Mouse (Mus musculus): ENCODE measurements around the gene Prkd1.
"Not testable (repeated sequence)": the region's sequence is repeated elsewhere in the genome, so short reads cannot be mapped to it uniquely, and the experiment has no call there.

Prkd1 gene

DNA sequence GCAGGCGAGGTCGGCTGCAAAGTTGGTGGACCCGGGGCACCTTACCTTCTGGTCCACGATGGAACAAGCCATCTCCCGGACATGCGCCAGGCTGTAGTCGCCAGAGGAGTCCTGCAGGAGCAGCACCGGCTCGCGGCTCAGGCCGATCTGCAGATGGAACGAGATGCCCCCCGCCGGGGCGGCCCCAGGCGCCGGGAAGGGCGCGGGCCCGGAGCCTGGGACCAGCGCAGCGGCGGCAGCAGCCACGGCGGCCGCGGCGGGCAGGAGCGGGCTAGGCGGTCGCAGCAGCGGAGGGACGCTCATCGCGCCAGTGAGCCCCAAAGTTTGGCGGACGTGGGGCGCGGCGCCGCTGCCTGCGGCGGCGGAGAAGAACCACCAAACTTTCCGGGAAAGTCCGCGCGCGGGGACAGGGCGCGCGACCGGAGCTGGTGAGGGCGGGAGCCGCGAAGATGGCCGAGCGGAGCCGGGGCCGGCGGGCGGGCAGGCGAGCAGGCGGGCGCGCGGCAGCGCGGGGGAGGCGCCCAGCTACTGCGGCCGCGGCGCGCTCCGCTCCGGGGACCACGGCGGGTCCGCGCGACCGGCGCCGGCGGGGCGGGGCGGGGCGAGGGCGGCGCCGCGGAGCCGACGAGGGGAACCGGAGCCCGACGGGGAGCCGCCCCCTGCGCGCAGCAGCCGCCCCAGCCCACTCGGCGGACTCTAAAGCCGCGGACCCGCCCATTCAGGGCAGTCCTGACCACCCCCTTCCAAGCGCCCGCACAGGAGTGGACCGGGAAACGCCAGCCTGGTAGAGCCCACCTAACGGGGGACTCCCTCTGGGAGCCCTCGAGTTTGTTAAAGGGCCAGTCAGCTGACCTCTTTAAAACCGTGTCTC, at the start of gene Prkd1:
Gene Prkd1, minus strand, starts transcription at position 428 of the 871 bp plus-strand sequence.
- in situ Hi-C loops (cut with MboI, MseI): no loop called here

- in situ Hi-C loops (cut with MboI, MseI): no loop called here
Measured at GRCm38 (mm10) chr12:50697492-50697891, 48.6 kb upstream of the Prkd1 start.

GRCm38 (mm10) chr12:50648176-50648670, 675 bp downstream of the Prkd1 start:
- in situ Hi-C loops (cut with MboI, MseI): no loop called here

DNA sequence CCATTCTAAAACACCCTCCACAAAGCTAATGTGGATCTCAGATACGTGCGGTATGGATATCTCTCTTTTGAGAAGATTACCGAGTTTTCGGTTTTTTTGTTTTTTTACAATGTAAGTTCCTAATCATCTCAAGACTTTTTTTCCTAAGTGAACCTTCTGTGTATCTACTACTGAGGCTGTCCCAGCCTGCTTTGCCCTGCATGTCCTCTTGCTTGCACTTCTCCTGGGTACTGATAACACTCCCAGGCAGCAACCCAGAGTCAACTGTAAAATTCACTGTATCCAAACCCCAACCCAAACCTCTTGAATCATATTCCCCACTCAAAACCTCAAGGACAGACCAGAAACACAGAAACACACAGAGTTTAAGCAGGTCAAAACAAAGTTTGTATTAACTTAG, 2.0 kb downstream of the Prkd1 start:
- in situ Hi-C loops (cut with MboI, MseI): no loop called here

- in situ Hi-C loops (cut with MboI, MseI): no loop called here
Measured at GRCm38 (mm10) chr12:50642671-50643070, 6.2 kb downstream of the Prkd1 start.

GRCm38 (mm10) chr12:50640171-50640570, 8.7 kb downstream of the Prkd1 start:
- in situ Hi-C loops (cut with MboI, MseI): no loop called here

GRCm38 (mm10) chr12:50634436-50634835, 14.5 kb downstream of the Prkd1 start:
- in situ Hi-C loops (cut with MboI, MseI): no loop called here

GRCm38 (mm10) chr12:50626100-50626499, 22.8 kb downstream of the Prkd1 start:
- in situ Hi-C loops (cut with MboI, MseI): not testable (repeated sequence)

- in situ Hi-C loops (cut with MboI, MseI): no loop called here
Measured at GRCm38 (mm10) chr12:50624175-50624574, 24.7 kb downstream of the Prkd1 start.

- in situ Hi-C loops (cut with MboI, MseI): no loop called here
Measured at GRCm38 (mm10) chr12:50615852-50616251, 33.0 kb downstream of the Prkd1 start.

DNA sequence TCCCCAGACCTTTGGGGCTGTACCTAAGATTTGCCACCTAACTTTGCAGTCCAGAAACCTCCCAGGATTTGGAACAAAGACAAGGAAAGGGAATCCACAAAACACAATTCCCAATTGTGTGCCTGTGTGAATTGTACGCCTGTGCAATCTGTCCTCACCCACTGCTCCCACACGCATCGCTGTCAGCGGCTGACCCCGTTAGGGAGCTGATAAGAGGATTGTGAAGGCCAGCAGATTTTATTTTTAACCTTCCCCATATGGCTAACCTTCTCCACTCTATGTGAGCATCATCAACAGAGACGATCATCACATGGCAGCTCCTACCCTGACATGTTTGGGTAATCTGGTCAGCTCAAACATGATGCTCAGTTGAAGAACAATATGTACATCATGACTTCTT, 34.6 kb downstream of the Prkd1 start:
- in situ Hi-C loops (cut with MboI, MseI): no loop called here

DNA sequence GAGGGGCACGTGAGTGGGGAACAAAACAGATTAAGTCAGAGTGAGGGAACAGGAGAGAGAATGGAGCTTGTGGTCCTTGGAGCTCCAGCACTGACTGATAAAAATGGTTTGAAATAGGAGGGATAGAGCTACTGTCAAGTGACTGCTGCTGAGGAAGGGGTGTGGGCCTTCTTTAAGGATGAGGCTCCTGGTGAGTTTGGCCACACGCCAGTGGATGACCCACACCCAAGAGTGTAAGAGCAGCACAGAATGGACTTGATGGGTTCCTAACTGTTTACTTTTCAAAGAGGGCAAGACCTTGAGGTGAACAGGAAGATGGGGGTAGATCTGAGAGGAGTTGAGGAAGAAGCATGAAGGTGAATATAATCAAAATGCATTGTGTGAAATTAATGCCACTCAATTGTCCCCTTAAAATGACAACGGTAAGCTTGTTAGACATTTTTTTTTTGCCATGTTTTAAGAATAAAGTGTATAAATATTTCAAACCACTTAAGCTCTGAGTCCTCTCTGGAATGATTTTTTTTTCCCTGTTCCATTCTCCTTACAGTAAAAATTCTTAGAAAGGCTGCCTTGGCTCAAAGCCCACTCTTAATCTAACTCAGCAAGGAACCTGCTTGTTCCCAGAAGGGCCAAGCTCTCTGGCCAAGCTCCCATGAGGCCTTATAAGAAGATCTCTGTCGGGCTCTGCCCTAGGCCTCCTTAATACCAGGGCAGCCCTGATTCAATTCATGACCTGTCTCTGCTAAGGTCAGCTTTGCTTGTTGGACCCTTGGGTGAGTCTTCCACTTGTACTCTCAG, 42.0 kb downstream of the Prkd1 start:
- in situ Hi-C loops (cut with MboI, MseI): no loop called here

- in situ Hi-C loops (cut with MboI, MseI): no loop called here
Measured at GRCm38 (mm10) chr12:50599370-50599769, 49.5 kb downstream of the Prkd1 start.

DNA sequence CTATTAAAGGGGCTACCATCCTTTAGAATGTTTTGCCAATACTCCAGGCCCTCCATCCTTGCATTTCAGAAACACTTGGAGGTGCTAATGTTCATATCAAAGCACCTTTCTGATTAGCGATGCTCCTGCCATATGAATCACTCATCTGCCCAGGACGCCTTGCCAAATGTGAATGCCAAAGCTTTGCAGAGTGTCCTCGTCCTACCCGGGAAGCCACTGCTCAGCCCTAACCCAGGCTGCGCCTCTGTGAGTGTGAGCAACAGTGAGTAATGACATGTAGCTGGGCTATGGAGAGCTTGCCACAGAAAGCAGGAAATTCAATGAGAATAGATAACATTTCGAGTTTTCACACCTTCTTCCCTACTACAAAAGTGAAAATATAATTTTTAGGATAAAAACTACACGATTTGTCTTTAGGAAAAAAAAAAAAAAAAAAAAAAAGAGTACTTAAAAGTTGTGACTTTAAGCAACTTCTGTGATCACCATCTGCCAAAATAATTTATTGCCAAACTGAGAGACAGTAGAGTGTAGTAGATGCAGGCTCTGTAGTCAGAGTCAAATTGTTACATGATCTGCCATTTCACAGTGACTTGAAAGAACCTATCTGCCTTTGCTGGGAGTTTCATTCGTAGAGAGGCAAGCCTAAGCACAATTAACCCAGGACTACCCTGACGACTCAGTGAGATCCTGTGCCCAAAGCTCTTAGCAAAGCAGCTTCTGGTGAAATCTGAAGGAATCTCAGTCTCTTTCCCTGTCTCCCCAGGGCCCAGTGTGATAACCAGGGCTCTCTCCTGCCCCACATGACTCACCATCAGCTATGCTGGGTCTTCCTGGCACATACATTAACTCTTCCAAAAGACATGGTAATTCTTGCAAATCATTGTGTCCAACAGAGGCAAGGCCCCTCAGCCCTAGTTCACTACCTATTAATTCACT, 50.6 kb downstream of the Prkd1 start:
- in situ Hi-C loops (cut with MboI, MseI): no loop called here

GRCm38 (mm10) chr12:50597467-50597866, 51.4 kb downstream of the Prkd1 start:
- in situ Hi-C loops (cut with MboI, MseI): no loop called here

GRCm38 (mm10) chr12:50595777-50596176, 53.1 kb downstream of the Prkd1 start:
- in situ Hi-C loops (cut with MboI, MseI): no loop called here

DNA sequence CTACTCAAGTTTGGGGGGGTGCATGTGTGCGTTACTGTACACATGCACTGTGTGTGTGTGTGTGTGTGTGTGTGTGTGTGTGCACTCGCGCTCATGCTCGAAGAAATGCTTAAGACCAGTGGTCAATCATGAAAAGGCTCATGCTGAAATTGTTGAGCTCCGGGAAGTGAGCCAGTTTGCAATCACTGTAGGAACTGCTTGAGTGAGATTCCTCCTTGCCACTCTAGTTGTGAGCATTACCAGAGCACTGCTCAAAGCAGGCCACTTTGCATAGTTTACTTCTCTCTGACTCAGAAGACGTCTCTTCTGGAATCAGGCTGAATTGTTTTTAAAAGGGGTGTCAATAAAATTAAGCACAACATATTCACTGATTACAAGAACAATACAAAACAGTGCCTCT, 54.4 kb downstream of the Prkd1 start:
- in situ Hi-C loops (cut with MboI, MseI): no loop called here

- in situ Hi-C loops (cut with MboI, MseI): no loop called here
Measured at GRCm38 (mm10) chr12:50593481-50593880, 55.4 kb downstream of the Prkd1 start.

GRCm38 (mm10) chr12:50588137-50588761, 60.6 kb downstream of the Prkd1 start:
- in situ Hi-C loops (cut with MboI, MseI): no loop called here

DNA sequence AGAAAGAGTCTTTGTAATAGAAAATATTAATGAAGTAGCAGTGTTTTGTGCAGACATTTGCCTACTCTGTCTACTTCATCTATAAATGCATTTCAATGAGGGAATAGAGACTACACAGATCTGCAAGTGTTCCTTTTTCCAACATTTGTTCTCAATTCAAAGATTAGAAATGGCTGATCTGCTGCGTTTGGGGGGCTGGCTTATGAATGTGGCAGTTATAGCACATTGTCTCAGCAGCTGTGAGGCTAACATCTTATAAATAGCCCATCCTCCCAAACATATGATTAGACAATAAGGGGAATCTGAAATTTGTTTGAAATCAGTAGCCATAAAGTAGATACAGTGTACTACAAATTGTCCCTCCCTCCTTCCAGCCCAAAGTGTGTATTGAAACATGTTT, 83.7 kb downstream of the Prkd1 start:
- in situ Hi-C loops (cut with MboI, MseI): no loop called here

DNA sequence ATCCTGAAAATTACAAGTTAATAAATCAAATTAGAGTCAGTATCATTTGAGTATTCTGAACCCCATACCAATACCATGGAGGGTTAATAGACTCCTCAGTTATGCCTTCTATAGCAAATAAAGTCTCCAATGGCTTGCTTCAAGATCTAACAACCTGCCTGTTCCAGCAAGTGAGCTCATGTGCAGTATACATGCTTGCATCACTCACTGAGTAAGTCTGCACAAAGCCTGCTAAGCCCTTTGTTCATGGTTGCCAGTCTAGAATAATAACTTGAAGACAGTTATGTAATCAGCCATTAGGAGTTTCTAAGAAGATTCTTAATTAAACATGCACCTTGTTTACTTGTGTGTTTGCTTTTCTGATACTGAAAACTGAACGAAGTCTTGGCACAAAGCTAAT, 88.4 kb downstream of the Prkd1 start:
- in situ Hi-C loops (cut with MboI, MseI): no loop called here

Measured in T-helper 2 cell (primary cell).